Mouse (Mus musculus): ENCODE measurements around the gene Olfr370. TPM values are rescaled to one million over a fixed set of nuclear protein-coding genes. Genes with fewer than 3 reads are reported as not detected.

Olfr370 gene
- total RNA-seq, 2 experiments from 2014 or later = not detected

Other genes with a start within 250 kb of the Olfr370 start
- not detected in 2 replicates for gene Ucp1, start 245.4 kb upstream of the Olfr370 start, total RNA-seq (2015; ENCODE audit: low replicate concordance)
- gene Ucp1, start 245.4 kb upstream of the Olfr370 start, total RNA-seq (2017; ENCODE audit: low replicate concordance) = not detected in 2 replicates
- gene Elmod2, start 203.3 kb upstream of the Olfr370 start, total RNA-seq (2015; ENCODE audit: low replicate concordance) = 13.0 and 17.6 TPM in 2 replicates
- 17.3 and 22.1 TPM in 2 replicates for gene Elmod2, start 203.3 kb upstream of the Olfr370 start, total RNA-seq (2017; ENCODE audit: low replicate concordance)
- not detected in 2 replicates for gene Mgat4d, start 187.3 kb upstream of the Olfr370 start, total RNA-seq (2015; ENCODE audit: low replicate concordance)
- not detected in 2 replicates for gene Mgat4d, start 187.3 kb upstream of the Olfr370 start, total RNA-seq (2017; ENCODE audit: low replicate concordance)
- gene Clgn, start 145.9 kb upstream of the Olfr370 start, total RNA-seq (2015; ENCODE audit: low replicate concordance) = 5.8 and 8.0 TPM in 2 replicates
- 4.9 and 10.9 TPM in 2 replicates for gene Clgn, start 145.9 kb upstream of the Olfr370 start, total RNA-seq (2017; ENCODE audit: low replicate concordance)
- 136 and 184 TPM in 2 replicates for gene Scoc, start 77.4 kb upstream of the Olfr370 start, total RNA-seq (2015; ENCODE audit: low replicate concordance)
- gene Scoc, start 77.4 kb upstream of the Olfr370 start, total RNA-seq (2017; ENCODE audit: low replicate concordance) = 126 and 141 TPM in 2 replicates
- gene Ndufb7, start 30.9 kb downstream of the Olfr370 start, total RNA-seq (2015; ENCODE audit: low replicate concordance) = 90.1 and 119 TPM in 2 replicates
- 75.9 and 125 TPM in 2 replicates for gene Ndufb7, start 30.9 kb downstream of the Olfr370 start, total RNA-seq (2017; ENCODE audit: low replicate concordance)
- 292 and 301 TPM in 2 replicates for gene Tecr, start 72.2 kb downstream of the Olfr370 start, total RNA-seq (2015; ENCODE audit: low replicate concordance)
- 92.2 and 190 TPM in 2 replicates for gene Tecr, start 72.2 kb downstream of the Olfr370 start, total RNA-seq (2017; ENCODE audit: low replicate concordance)
- gene Dnajb1, start 72.4 kb downstream of the Olfr370 start, total RNA-seq (2015; ENCODE audit: low replicate concordance) = 56.2 and 59.5 TPM in 2 replicates
- 58.9 and 62.4 TPM in 2 replicates for gene Dnajb1, start 72.4 kb downstream of the Olfr370 start, total RNA-seq (2017; ENCODE audit: low replicate concordance)
- gene Gipc1, start 116.9 kb downstream of the Olfr370 start, total RNA-seq (2015; ENCODE audit: low replicate concordance) = 2.9 and 5.9 TPM in 2 replicates
- 9.3 and 12.5 TPM in 2 replicates for gene Gipc1, start 116.9 kb downstream of the Olfr370 start, total RNA-seq (2017; ENCODE audit: low replicate concordance)
- not detected in 2 replicates for gene Ptger1, start 130.9 kb downstream of the Olfr370 start, total RNA-seq (2015; ENCODE audit: low replicate concordance)
- 0.13 TPM in 1 of 2 replicates, not detected in the other for gene Ptger1, start 130.9 kb downstream of the Olfr370 start, total RNA-seq (2017; ENCODE audit: low replicate concordance)
- 12.6 and 25.9 TPM in 2 replicates for gene Pkn1, start 163.4 kb downstream of the Olfr370 start, total RNA-seq (2015; ENCODE audit: low replicate concordance)
- 9.2 and 11.0 TPM in 2 replicates for gene Pkn1, start 163.4 kb downstream of the Olfr370 start, total RNA-seq (2017; ENCODE audit: low replicate concordance)
- 86.5 and 90.1 TPM in 2 replicates for gene Ddx39, start 179.4 kb downstream of the Olfr370 start, total RNA-seq (2015; ENCODE audit: low replicate concordance)
- 47.4 and 93.2 TPM in 2 replicates for gene Ddx39, start 179.4 kb downstream of the Olfr370 start, total RNA-seq (2017; ENCODE audit: low replicate concordance)
- 34.8 and 54.8 TPM in 2 replicates for gene Adgre5, start 205.5 kb downstream of the Olfr370 start, total RNA-seq (2015; ENCODE audit: low replicate concordance)
- gene Adgre5, start 205.5 kb downstream of the Olfr370 start, total RNA-seq (2017; ENCODE audit: low replicate concordance) = 28.8 and 29.0 TPM in 2 replicates